Mouse (Mus musculus): ENCODE results near the gene Tmem94. TPM values are rescaled to one million over a fixed set of nuclear protein-coding genes. Genes with fewer than 3 reads are reported as not detected.

Gene Tmem94
- polyA plus RNA-seq, 1 experiment from 2014 or later, result 23.6 TPM

- Histone ChIP-seq H3K36me3 (peaks cover 30% of the 10 kb centered on the region), H3K4me1 (peaks cover 15% of the 10 kb centered on the region), H3K27me3 (peaks cover 14% of the 10 kb centered on the region), H3K27ac (peak within 1 kb of the TSS; percentile 22; the same call in 1 of the 2 replicates), H3K4me3 (peak within 1 kb of the TSS; percentile 57), H3K9me3 (no peaks in the 10 kb centered on the region), H3K9ac (peak within 1 kb of the TSS; percentile 21), H3K4me2 (peak within 1 kb of the TSS; percentile 90)
- WGBS, result under 1% methylated on average over 87 of the region's 87 CpGs
- peak; percentile 84 for ATAC-seq (ENCODE audit: insufficient number of reproducible peaks, low FRiP score, low TSS enrichment, low read depth)
Measured at GRCm38 (mm10) chr11:115823774-115824740, 58.8 kb downstream of the Tmem94 start, which contains the start of gene Llgl2. TSS of gene Llgl2 (plus strand) at chr11:115824049.

DNA sequence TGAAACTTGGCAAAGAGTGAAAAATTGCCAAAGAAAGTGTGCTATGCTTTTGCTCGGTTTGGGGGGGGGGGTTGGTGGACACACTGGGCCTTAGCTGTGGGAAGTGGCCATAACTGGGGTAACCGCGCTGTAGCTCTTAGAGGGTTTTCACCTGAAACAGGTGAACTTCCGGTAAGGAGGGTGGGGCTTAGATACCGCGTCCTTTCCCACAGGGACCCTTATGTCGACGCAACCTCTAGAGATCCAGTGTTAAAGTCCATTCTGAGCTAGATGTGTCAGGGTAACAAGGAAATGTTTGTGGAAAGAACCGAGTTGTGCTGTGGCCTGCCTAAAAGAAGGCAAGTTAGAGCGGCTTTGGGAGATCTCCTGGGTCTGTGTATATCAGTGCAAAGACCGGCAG lies 59.6 kb downstream of the Tmem94 start:
- peak overlapping the region; percentile 90 for H3K4me2 ChIP-seq
- no peaks in the 10 kb centered on the region for H3K9me3 ChIP-seq
- 19% methylated on average over 11 of the region's 11 CpGs for WGBS
- peaks cover 15% of the 10 kb centered on the region for H3K27me3 ChIP-seq
- H3K9ac ChIP-seq, result no peak overlapping the region
- H3K4me3 ChIP-seq, result peak overlapping the region; percentile 57
- peaks cover 15% of the 10 kb centered on the region for H3K4me1 ChIP-seq
- H3K36me3 ChIP-seq, result peaks cover 27% of the 10 kb centered on the region
- ATAC-seq (ENCODE audit: insufficient number of reproducible peaks, low FRiP score, low TSS enrichment, low read depth), result no peak
- no peak overlapping the region for H3K27ac ChIP-seq

- H3K27me3 ChIP-seq, result peaks cover 27% of the 10 kb centered on the region
- H3K9me3 ChIP-seq, result no peaks in the 10 kb centered on the region
- H3K9ac ChIP-seq, result no peak overlapping the region
- ATAC-seq (ENCODE audit: insufficient number of reproducible peaks, low FRiP score, low TSS enrichment, low read depth), result no peak
- H3K4me1 ChIP-seq, result peaks cover 26% of the 10 kb centered on the region
- 50% methylated on average over 5 of the region's 5 CpGs for WGBS
- H3K4me3 ChIP-seq, result no peak overlapping the region
- H3K4me2 ChIP-seq, result no peak overlapping the region
- no peak overlapping the region for H3K27ac ChIP-seq
- H3K36me3 ChIP-seq, result peaks cover 10% of the 10 kb centered on the region
Measured at GRCm38 (mm10) chr11:115826487-115826886, 61.3 kb downstream of the Tmem94 start.

DNA sequence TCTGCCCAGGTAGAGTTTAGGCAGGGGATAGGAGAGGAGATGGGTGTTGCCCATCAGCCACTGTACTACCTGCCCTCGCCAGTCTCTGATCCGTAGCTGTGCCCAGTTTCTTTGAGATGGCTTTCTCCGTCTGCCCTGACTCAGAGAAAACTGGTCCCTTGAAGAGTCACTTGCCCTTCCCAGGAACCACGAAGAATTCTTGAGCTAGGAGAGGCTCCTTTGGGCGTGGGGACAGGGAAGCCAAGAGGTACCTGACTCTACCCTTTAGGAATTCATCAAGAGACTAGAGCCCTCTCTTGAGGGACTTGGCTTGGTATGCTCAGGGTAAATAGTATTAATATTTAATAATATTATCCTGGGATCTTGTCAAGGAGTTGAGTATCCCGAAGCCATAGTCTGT lies 62.4 kb downstream of the Tmem94 start:
- no peak overlapping the region for H3K9ac ChIP-seq
- H3K4me1 ChIP-seq, result peaks cover 33% of the 10 kb centered on the region
- no peaks in the 10 kb centered on the region for H3K36me3 ChIP-seq
- peaks cover 30% of the 10 kb centered on the region for H3K27me3 ChIP-seq
- no peak overlapping the region for H3K4me3 ChIP-seq
- H3K9me3 ChIP-seq, result no peaks in the 10 kb centered on the region
- 84% methylated on average over 6 of the region's 6 CpGs for WGBS
- no peak overlapping the region for H3K4me2 ChIP-seq
- ATAC-seq (ENCODE audit: insufficient number of reproducible peaks, low FRiP score, low TSS enrichment, low read depth), result no peak
- H3K27ac ChIP-seq, result no peak overlapping the region

- Histone ChIP-seq H3K9me3 (no peaks in the 10 kb centered on the region), H3K9ac (no peak overlapping the region), H3K4me3 (no peak overlapping the region), H3K4me1 (peaks cover 36% of the 10 kb centered on the region), H3K27ac (no peak overlapping the region), H3K27me3 (peaks cover 30% of the 10 kb centered on the region), H3K4me2 (no peak overlapping the region), H3K36me3 (no peaks in the 10 kb centered on the region)
- WGBS, result 54% methylated on average over 4 of the region's 4 CpGs
- no peak for ATAC-seq (ENCODE audit: insufficient number of reproducible peaks, low FRiP score, low TSS enrichment, low read depth)
Measured at GRCm38 (mm10) chr11:115829036-115829435, 63.8 kb downstream of the Tmem94 start.

GRCm38 (mm10) chr11:115830550-115831325 lies 65.5 kb downstream of the Tmem94 start:
- H3K4me1 ChIP-seq, result peaks cover 33% of the 10 kb centered on the region

GRCm38 (mm10) chr11:115831518-115831917 lies 66.3 kb downstream of the Tmem94 start:
- no peak for ATAC-seq (ENCODE audit: insufficient number of reproducible peaks, low FRiP score, low TSS enrichment, low read depth)
- H3K4me3 ChIP-seq, result no peak overlapping the region
- H3K4me2 ChIP-seq, result no peak overlapping the region
- 37% methylated on average over 3 of the region's 3 CpGs for WGBS
- H3K9me3 ChIP-seq, result no peaks in the 10 kb centered on the region
- no peaks in the 10 kb centered on the region for H3K36me3 ChIP-seq
- H3K4me1 ChIP-seq, result peaks cover 33% of the 10 kb centered on the region
- H3K27me3 ChIP-seq, result peaks cover 16% of the 10 kb centered on the region
- H3K9ac ChIP-seq, result no peak overlapping the region
- no peak overlapping the region for H3K27ac ChIP-seq

More at GRCm38 (mm10) chr11:115830550-115831325, 65.5 kb downstream of the Tmem94 start:
- H3K4me3 ChIP-seq, result no peak overlapping the region
- peaks cover 16% of the 10 kb centered on the region for H3K27me3 ChIP-seq
- H3K36me3 ChIP-seq, result no peaks in the 10 kb centered on the region
- 0 out of 2 replicates have a peak overlapping the region, but pooled peaks have one; percentile 5 for H3K4me2 ChIP-seq
- H3K9me3 ChIP-seq, result no peaks in the 10 kb centered on the region
- H3K27ac ChIP-seq, result no peak overlapping the region
- H3K9ac ChIP-seq, result no peak overlapping the region
- 23% methylated on average over 25 of the region's 25 CpGs for WGBS
- no peak for ATAC-seq (ENCODE audit: insufficient number of reproducible peaks, low FRiP score, low TSS enrichment, low read depth)

- no peak overlapping the region for H3K4me3 ChIP-seq
- H3K27me3 ChIP-seq, result peaks cover 16% of the 10 kb centered on the region
- H3K36me3 ChIP-seq, result no peaks in the 10 kb centered on the region
- H3K4me2 ChIP-seq, result no peak overlapping the region
- H3K27ac ChIP-seq, result no peak overlapping the region
- H3K9ac ChIP-seq, result no peak overlapping the region
- H3K4me1 ChIP-seq, result peaks cover 33% of the 10 kb centered on the region
- no peak for ATAC-seq (ENCODE audit: insufficient number of reproducible peaks, low FRiP score, low TSS enrichment, low read depth)
- WGBS, result 57% methylated on average over 6 of the region's 6 CpGs
- no peaks in the 10 kb centered on the region for H3K9me3 ChIP-seq
Measured at GRCm38 (mm10) chr11:115832064-115832463, 66.8 kb downstream of the Tmem94 start.

GRCm38 (mm10) chr11:115832523-115832922 lies 67.3 kb downstream of the Tmem94 start:
- Histone ChIP-seq H3K36me3 (no peaks in the 10 kb centered on the region), H3K4me1 (peaks cover 33% of the 10 kb centered on the region), H3K27ac (no peak overlapping the region), H3K4me3 (no peak overlapping the region), H3K9me3 (no peaks in the 10 kb centered on the region), H3K9ac (no peak overlapping the region), H3K4me2 (no peak overlapping the region), H3K27me3 (peaks cover 16% of the 10 kb centered on the region)
- ATAC-seq (ENCODE audit: insufficient number of reproducible peaks, low FRiP score, low TSS enrichment, low read depth), result no peak
- 8% methylated on average over 8 of the region's 8 CpGs for WGBS

DNA sequence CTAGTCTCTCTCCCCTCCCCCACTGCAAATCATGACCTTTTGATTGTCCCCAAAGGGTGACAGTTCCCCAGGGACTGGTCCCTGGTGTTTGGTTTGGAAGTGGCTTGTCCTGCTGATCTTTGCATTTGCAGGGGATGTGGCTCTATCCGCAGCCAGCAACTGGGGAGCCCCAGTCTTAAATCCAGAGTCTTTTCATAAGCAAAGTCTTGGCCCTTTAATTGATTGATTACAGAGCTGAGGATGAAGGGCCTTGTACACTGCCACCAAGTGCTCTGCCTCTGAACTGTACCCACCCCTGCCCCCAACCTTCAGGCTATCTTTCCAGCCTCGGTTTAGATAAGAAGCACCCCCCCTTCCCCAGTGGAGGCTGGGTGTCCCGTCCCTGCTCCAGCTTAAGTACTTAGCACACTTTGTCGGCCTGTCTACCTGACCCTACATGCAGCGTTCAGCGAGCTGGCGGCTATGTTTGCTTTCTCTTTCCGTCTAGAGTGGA lies 67.8 kb downstream of the Tmem94 start:
- no peak overlapping the region for H3K9ac ChIP-seq
- no peak overlapping the region for H3K4me2 ChIP-seq
- H3K4me3 ChIP-seq, result no peak overlapping the region

DNA sequence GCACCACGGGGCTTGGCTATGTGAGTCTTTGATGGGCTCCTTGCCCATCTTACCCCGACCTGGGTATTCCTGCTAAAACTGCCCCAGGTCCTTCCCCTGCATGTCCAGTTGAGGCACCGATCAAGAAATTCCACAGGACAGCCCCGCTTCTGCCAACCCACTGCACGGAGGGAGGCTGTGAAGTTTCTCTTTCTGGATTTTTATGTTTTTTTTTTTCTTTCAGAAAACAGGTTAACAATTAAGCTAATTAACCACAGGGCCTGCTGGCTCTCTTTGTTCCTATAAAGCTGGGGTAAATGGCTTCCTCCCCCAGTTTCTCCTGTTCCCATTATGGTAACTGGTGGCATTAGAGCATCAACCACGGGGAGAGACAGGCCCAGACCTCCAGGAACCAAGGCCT lies 68.8 kb downstream of the Tmem94 start:
- Histone ChIP-seq H3K9me3 (no peaks in the 10 kb centered on the region), H3K27ac (no peak overlapping the region), H3K4me3 (no peak overlapping the region), H3K4me2 (no peak overlapping the region), H3K4me1 (peaks cover 38% of the 10 kb centered on the region), H3K36me3 (no peaks in the 10 kb centered on the region), H3K9ac (no peak overlapping the region), H3K27me3 (peaks cover 16% of the 10 kb centered on the region)
- WGBS, result 56% methylated on average over 6 of the region's 6 CpGs
- ATAC-seq (ENCODE audit: insufficient number of reproducible peaks, low FRiP score, low TSS enrichment, low read depth), result no peak

More for the DNA sequence above, 67.8 kb downstream of the Tmem94 start:
- Histone ChIP-seq H3K27me3 (peaks cover 16% of the 10 kb centered on the region), H3K36me3 (no peaks in the 10 kb centered on the region), H3K4me1 (peaks cover 33% of the 10 kb centered on the region), H3K27ac (0 out of 2 replicates have a peak overlapping the region, but pooled peaks have one; percentile 12), H3K9me3 (no peaks in the 10 kb centered on the region)
- ATAC-seq (ENCODE audit: insufficient number of reproducible peaks, low FRiP score, low TSS enrichment, low read depth), result no peak
- 24% methylated on average over 8 of the region's 8 CpGs for WGBS

All from limb, embryonic 15.5 days (tissue).